Mouse (Mus musculus) T-helper 17 cell (primary cell): ENCODE results near the gene Olfr689.
"Not testable (repeated sequence)": the region's sequence is repeated elsewhere in the genome, so short reads cannot be mapped to it uniquely, and the experiment has no call there.

Experiments
- in situ Hi-C, 2 experiments: fragments of 300-600 bp; cut with MboI, MseI; formaldehyde crosslinking; loops; 1 replicate in 1 of 2; 2 replicates in 1 of 2; pipeline ENCODE4 v1.15.1; 2025; ENCODE audit warnings: high pct_unique_total_duplicates in 2 of 2

Olfr689 gene

DNA sequence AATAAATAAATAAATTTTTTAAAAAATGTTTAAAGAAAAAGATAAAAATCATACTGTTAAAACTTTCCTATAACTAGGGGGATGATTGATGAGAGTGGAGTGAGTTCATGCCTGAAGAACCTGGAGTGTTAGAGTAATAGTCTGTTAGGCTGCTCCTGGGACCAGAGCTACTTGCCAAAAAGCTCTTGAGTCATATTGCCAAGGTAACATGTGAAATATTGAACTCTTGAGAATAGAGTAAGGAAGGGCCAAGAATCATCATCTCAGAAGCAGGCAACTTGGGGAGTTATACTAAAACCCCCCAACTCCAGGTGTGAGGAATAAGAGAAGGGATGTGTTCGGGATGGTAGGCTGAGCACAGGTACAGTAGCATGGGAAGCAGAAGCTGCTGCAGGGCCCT is at the start of gene Olfr689:
TSS of gene Olfr689 (plus strand) at position 301 of the 400 bp plus-strand sequence.
- in situ Hi-C loops = no loop called here

DNA sequence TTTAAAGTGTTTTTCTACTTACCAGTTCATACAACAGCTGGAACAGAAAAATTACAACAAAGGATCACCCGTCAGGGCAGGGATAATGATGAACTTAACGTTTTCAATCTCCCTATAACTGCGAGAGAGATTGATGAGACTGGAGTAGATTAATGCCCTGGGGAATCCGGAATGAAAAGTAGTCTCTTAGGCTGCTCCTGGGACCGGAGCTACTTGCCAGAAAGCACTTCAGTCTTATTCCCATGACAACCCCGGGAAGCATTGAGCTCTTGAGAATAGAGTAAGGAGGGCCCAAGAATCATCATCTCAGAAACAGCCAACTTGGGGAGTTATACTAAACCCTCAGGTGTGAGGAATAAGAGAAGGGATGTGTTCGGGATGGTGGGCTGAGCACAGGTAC is 38.5 kb upstream of the Olfr689 start:
- in situ Hi-C loops = no loop called here

DNA sequence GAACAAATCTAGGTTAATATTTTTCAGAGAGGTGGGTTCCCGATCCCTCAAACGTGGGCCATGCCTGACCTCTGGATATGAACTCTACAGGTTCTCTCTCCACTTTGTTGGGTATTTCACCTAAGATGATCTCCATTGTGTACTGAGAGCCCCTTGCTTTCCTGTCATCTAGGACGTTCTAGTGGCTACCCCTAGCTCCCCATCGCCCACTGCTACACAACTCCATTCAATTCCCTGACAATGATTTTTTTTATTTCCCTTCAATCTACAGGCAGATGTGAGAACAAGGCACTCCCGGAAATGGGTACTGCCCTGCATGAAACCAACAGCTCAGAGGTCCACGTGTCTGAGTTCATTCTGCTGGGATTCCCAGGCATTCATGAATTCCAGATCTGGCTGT is 23.2 kb upstream of the Olfr689 start, which contains the start of gene Olfr688:
TSS of gene Olfr688 (plus strand) at position 301 of the 400 bp plus-strand sequence.
- in situ Hi-C loops = no loop called here

DNA sequence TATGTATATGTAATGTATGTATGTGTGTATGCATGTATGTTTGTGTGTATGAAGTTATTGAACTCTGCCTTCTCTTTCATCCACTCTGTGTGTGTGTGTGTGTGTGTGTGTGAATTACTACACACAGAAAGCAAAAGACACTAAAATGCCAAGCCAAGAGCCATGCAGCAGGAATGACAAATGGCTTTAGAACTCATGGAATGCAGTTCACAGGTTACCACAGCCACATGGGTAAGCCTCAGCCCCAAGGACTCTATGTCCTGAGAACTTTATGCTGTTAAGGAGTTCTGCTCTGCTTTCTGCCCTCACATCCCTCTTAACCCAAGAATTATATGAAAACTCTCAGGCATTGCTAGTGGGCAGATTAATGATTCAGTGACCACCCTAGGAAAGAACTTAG is 20.9 kb upstream of the Olfr689 start:
- in situ Hi-C loops = no loop called here

DNA sequence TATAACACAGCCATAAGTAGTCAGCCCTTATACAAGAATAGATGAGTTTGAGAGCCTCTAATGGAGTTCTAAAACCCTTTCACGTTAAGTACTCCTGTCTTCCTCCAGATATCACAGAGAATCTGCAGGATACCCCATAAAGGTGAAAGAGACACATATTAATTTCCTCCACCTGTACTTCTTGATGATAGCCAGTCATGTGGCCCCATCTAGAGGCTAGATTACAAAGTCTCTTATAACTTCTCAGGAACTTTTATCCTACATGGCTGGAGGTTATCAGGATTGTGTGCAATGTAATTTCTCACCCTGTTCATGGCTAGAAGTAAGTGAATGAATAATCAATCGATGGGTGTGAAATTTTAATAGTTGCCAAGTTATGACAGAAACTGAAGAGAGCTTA is 14.3 kb downstream of the Olfr689 start:
- in situ Hi-C loops = loop anchor here in 1 of 2 experiments (10.0 kb wide), 1 partner anchor 1151 kb away; no protein-coding TSS in a partner anchor

DNA sequence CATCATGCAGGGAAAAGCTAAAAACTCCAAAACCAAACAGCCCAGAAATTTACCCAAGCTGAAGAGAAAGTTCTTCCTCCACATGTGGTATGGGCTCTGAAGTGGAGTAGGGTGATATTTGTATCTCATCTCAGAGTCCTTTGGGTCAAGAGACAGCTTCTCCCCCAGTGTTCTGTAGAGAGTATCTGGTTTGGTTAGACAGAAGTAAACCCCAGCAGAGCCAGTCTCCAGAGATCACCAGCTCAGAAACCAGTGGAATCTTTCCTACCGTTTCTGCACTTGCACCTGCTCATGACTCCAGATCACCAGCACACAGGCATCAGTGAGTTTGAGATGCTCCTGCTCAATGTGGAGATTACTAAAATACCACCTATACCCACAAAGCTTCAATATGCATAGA is 23.0 kb downstream of the Olfr689 start, which contains the start of gene Olfr690:
TSS of gene Olfr690 (minus strand) at position 101 of the 400 bp plus-strand sequence.
- in situ Hi-C loops = loop anchor here in 1 of 2 experiments (5.0 kb wide), 1 partner anchor 57 kb away; no protein-coding TSS in a partner anchor

DNA sequence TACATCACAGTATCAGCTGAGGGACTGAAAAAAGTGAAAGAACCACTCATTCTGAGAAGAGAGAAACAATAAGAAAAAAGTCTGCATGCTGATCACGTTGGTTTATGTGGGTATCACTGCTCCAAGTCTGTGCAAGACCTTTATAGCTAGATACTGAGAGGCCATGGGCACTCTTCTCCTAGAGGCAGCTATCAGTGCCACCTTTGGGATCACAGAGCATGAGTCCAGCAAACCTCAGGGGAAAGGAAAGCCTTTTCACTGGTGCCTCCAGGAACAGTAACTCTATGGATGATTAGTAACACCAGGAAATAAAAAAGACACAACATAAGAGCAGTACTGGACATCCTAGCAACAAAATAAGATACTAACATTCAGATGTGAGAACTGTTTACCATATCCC is 31.2 kb downstream of the Olfr689 start, which contains the start of gene Olfr691:
TSS of gene Olfr691 (minus strand) at position 101 of the 400 bp plus-strand sequence.
- in situ Hi-C loops = no loop called here

DNA sequence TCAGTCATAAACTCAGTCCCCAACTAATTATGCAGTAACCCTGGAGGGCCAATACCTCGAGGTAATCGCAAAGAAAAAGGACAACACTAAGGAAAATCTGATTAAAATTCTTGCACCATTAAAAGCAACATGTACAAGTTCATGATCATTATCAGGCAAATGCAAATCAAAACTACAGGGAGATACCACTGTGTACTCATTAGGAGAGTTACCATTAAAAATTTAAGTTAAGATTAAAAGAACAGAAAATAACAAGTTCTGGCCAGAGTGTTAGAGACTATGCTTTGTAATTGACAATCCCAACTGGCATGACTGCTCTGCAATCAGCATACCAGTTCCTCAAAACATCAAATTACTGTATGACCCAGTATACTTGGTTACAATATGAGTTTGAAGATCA is 31.8 kb downstream of the Olfr689 start:
- in situ Hi-C loops = no loop called here

DNA sequence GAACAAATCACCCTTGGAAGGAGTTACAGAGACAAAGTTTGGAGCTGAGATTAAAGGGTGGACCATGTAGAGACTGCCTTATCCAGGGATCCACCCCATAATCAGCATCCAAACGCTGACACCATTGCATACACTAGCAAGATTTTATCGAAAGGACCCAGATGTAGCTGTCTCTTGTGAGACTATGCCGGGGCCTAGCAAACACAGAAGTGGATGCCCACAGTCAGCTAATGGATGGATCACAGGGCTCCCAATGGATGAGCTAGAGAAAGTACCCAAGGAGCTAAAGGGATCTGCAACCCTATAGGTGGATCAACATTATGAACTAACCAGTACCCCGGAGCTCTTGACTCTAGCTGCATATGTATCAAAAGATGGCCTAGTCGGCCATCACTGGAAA is 45.1 kb downstream of the Olfr689 start:
- in situ Hi-C loops = not testable (repeated sequence)

DNA sequence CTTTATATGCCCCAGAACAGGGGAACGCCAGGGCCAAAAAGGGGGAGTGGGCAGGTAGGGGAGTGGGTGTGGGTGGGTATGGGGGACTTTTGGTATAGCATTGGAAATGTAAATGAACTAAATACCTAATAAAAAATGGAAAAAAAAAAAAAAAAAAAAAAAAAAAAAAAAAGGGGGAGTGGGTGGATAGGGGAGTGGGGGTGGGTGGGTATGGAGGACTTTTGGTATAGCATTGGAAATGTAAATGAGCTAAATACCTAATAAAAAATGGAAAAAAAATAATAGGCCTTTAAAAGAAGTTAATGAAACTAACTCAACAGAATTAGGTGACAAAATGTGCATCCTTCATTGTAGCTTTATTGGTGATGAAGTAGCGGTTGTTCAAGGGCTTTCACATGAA is 45.5 kb downstream of the Olfr689 start:
- in situ Hi-C loops = not testable (repeated sequence)

DNA sequence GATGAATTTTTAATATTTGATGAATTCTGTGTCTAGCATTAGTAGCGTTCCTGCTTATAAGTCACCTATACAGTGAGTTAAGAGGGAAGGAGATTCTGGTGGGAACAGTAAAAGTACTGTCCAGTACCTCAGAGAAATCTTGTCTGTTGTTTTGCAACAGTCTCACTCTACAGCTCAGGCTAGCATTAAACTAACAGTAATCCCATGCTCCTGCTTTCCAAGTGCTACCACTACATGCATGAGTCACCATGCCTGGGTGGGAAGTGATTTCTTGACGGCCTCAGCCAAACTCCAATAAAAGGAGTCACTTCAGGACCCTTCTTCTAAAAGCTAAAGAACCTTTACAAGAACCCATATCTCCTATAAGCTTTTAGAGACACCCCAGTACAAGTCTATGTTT is 50.7 kb downstream of the Olfr689 start:
- in situ Hi-C loops = no loop called here

DNA sequence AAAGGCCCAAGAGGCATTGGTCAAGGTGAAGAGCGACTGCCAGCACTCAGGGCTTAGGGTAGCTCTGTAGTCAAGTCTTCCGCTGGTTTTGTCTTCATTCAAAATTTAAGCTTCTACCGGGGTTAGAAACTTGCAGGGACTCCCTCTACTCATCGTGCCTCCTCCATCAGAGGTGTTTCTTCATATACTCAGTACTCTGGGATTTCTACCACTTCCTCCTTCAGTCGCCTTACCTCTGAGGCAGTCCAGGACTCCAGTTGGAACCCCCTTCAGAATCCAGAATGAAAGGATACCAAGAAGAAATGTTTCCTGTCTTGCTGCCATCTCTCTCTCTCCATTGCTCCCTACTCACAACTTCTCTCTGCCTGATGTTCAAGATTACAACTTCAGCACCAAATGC is 56.3 kb downstream of the Olfr689 start:
- in situ Hi-C loops = no loop called here

DNA sequence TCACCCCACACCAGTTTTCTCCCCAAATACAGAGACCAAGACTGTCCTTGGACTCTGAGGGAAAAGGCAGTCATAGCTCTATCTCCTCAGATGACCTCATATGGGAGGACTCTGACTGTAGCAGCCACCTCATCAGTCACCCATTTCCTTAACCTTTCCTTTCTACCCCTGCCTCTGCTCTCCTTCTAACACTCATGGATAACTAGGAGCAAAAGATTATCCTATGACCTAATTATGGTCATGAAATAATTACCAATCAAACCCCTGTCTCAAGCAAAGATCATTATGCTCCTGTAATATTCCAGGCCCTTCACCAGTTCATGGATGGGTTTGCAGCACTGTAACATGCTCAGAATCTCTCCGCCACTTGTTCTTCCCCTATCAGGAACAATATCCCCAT is 57.0 kb downstream of the Olfr689 start, which contains the start of gene Olfr692:
TSS of gene Olfr692 (plus strand) at position 301 of the 400 bp plus-strand sequence.
- in situ Hi-C loops = no loop called here

DNA sequence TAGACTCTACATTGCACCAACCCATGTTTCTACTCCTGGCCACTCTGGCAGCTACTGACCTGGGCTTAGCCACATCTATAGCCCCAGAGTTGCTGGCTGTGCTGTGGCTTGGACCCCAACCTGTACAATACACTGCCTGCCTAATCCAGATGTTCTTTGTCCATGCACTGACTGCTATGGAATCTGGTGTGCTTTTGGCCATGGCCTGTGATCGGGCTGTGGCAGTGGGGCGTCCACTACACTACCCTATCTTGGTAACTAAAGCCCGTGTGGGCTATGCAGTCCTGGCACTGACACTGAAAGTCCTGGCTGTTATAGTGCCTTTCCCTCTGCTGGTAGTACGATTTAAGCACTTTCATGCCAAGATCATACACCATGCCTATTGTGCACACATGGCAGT is 57.6 kb downstream of the Olfr689 start:
- in situ Hi-C loops = no loop called here
